8 mouse cellular contexts compared by ENCODE assay signal in genomic region chr13:22042568-22043502, GRCm38 (mm10). TPM values are rescaled to one million over a fixed set of nuclear protein-coding genes. Genes with fewer than 3 reads are reported as not detected.
DNase-seq lines count a peak whose midpoint lies in the region; ATAC-seq and TF ChIP-seq lines count a peak whose summit lies in the region.
"Not testable (repeated sequence)": the region's sequence is repeated elsewhere in the genome, so short reads cannot be mapped to it uniquely, and the experiment has no call there.

Gene Hist1h2ag (minus strand): TSS chr13:22042944.
Gene Hist1h2bj (plus strand): TSS chr13:22043214.

- H3K4me1 ChIP-seq in cortical plate, adult 2 months (ENCODE audit: control insufficient read depth, insufficient read depth, low read length) = not testable (repeated sequence)
- peaks cover 15% of the 10 kb centered on the region for H3K4me1 ChIP-seq in hindbrain, embryonic 16.5 days (ENCODE audit: control insufficient read depth, insufficient read depth, low read depth, low read length)

- TF ChIP-seq POLR2A in cortical plate, adult 2 months (IDR thresholded peaks at IDR 0.05; ENCODE audit: extremely low read depth, insufficient read depth, low read length) = peak; percentile 90

- H3K9me3 ChIP-seq in hindbrain, embryonic 16.5 days (ENCODE audit: control insufficient read depth, low read length) = not testable (repeated sequence)

- H3K4me3 ChIP-seq in cortical plate, adult 2 months (ENCODE audit: insufficient read depth, low read length) = peak within 1 kb of the TSS; percentile 46
- H3K4me3 ChIP-seq in gastrocnemius, adult 2 months = peak within 1 kb of the TSS; percentile 71
- H3K4me3 ChIP-seq in hindbrain, embryonic 16.5 days (ENCODE audit: low read length) = peak within 1 kb of the TSS; percentile 44

- intact Hi-C loops in gastrocnemius, adult 2 months (cut with DNase I) = loop anchor here (5.0 kb wide), 4 partner anchors 266 to 1704 kb away; partner anchors contain the start of genes Hist1h1e, Hist1h2bb, Hist1h2be and Hist1h3c

- not testable (repeated sequence) for H3K36me3 ChIP-seq in hindbrain, embryonic 16.5 days (ENCODE audit: control insufficient read depth, insufficient read depth, low read length)

- H3K4me2 ChIP-seq in hindbrain, embryonic 16.5 days (ENCODE audit: low read length) = peak within 1 kb of the TSS; percentile 73

- H3K27me3 ChIP-seq in hindbrain, embryonic 16.5 days (replicated peaks; ENCODE audit: control insufficient read depth, insufficient read depth, low read length) = not testable (repeated sequence)

- not testable (repeated sequence) for TF ChIP-seq CTCF in cortical plate, adult 2 months (IDR thresholded peaks at IDR 0.05; ENCODE audit: extremely low read depth, insufficient read depth, low read length); gastrocnemius, adult 2 months (IDR thresholded peaks at IDR 0.05)

- ATAC-seq in hindbrain, embryonic 16.5 days = peak; percentile 96

- DNase-seq in adipocyte (ENCODE audit: low spot score) = peak; percentile 98
- DNase-seq in gastrocnemius, adult 2 months = peak; percentile 76
- peak; percentile 74 to 86 for DNase-seq in left cerebral cortex, adult 18-20 months (ENCODE audit: low spot score in 2 of 2)
- peak; percentile 83 to 89 for DNase-seq in lung, postnatal 4 days
- DNase-seq in retina, postnatal 1 day = peak; percentile 100
- peak; percentile 77 for DNase-seq in thymus, postnatal 4 days

- H3K9ac ChIP-seq in hindbrain, embryonic 16.5 days (ENCODE audit: low read depth, low read length) = peak within 1 kb of the TSS; percentile 55

- H3K27ac ChIP-seq in cortical plate, adult 2 months (ENCODE audit: insufficient read depth, low read length) = peak within 1 kb of the TSS; percentile 85
- peak within 1 kb of the TSS; percentile 81 for H3K27ac ChIP-seq in gastrocnemius, adult 2 months
- peak within 1 kb of the TSS; percentile 73 for H3K27ac ChIP-seq in hindbrain, embryonic 16.5 days (ENCODE audit: low read depth, low read length)

- under 1% methylated on average over 33 of the region's 80 CpGs for WGBS in hindbrain, embryonic 16.5 days

RNA-seq across cellular contexts. Expression of gene Hist1h2ag, which starts in this region (rescaled TPM):
- 0.63 and 1.1 TPM in 2 replicates for polyA plus RNA-seq in cortical plate, adult 2 months (2012; rRNA removed)
- 1 to 10 TPM; 1.1 to 2.3 TPM for total RNA-seq in gastrocnemius, adult 2 months (2021)
- polyA plus RNA-seq in hindbrain, embryonic 16.5 days (2015; fragmentation: Nextera tagmentation; extraction: Ambion mirVana) = 3.0 and 5.8 TPM in 2 replicates
- 10 to 100 TPM in 1 of 2 experiments, 1 to 10 TPM in 1; 7.5 to 13.7 TPM for total RNA-seq in left cerebral cortex, adult 18-20 months (2021)

RNA-seq across cellular contexts. Expression of gene Hist1h2bj, which starts in this region (rescaled TPM):
- polyA plus RNA-seq in cortical plate, adult 2 months (2012; rRNA removed) = 0.64 and 0.69 TPM in 2 replicates
- 1 to 10 TPM; 2.3 to 3.4 TPM for total RNA-seq in gastrocnemius, adult 2 months (2021)
- 2.2 and 2.5 TPM in 2 replicates for polyA plus RNA-seq in hindbrain, embryonic 16.5 days (2015; fragmentation: Nextera tagmentation; extraction: Ambion mirVana)
- 10 to 100 TPM in 1 of 2 experiments, 1 to 10 TPM in 1; 9.3 to 11.7 TPM for total RNA-seq in left cerebral cortex, adult 18-20 months (2021)

Comparison
In these comparisons a context has a peak if more than half of its experiments do, and no peak if none do; other contexts are left out.
1. Peak in every context shown above with its lines: DNase-seq, ATAC-seq, H3K4me3 ChIP-seq and H3K27ac ChIP-seq.